Mouse (Mus musculus) mouse embryonic stem cell (cell line): ENCODE results near the gene Junb.

ENCODE experiments used
- in situ Hi-C, 2 experiments: fragments of 300-500 bp; cut with MboI; formaldehyde crosslinking; loops; 1 replicate in 1 of 2; 3 replicates in 1 of 2; pipeline ENCODE4 v1.14.3; 2019 to 2020; ENCODE audit warnings: low sequenced_read_pairs in 2 of 2, low pct_unique_long_range_greater_than_20kb in 1 of 2, mixed read lengths in 1 of 2; ENCODE audit not compliant: unreplicated experiment in 1 of 2

The Junb gene

GRCm38 (mm10) chr8:84990349-84990748 lies 11.8 kb upstream of the Junb start, which contains the start of gene Hook2:
Gene Hook2, plus strand, starts transcription at chr8:84990603.
- in situ Hi-C loops = no loop called here

DNA sequence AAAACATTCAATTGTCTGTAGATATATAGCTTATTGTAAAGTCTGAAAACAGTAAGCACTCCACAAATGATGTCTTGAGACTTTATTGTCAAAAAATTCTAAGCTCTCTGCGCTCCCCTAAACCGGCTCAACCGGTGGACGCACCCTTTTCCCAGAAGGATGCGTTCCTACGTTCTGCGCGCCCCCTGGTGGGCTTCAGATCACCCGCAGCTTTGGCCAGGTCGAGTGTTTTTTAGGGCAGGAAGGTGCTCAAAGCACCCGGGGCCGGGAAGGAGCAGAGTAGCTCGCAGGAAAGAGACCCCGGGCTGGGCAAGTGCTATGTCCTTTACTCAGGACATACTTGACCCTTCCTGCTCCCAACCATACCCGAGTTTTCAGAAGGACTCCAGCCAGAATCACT lies 11.3 kb upstream of the Junb start:
- in situ Hi-C loops = no loop called here

DNA sequence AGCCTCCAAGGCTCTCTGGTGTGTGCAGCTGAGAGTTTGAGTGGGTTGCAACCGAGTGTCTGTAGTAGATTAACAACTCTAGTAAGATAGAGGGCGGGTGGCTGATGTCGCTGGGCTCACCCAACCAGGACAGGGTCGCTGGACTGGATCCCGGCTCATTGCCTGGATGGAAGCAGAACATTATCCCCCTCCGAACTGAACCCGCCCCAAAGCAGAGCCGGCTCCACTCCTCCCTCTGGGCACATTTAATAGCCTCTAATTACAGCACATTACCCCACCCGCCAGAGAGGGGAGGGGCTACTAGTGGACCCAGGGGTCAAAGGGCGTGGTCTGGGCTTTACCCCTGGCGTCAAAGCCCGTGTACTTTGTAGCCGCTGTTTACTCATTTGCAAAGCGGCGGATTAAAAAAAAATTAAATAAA lies 10.8 kb upstream of the Junb start:
- in situ Hi-C loops = no loop called here

- in situ Hi-C loops = no loop called here
Measured at GRCm38 (mm10) chr8:84987903-84988302, 9.4 kb upstream of the Junb start.

DNA sequence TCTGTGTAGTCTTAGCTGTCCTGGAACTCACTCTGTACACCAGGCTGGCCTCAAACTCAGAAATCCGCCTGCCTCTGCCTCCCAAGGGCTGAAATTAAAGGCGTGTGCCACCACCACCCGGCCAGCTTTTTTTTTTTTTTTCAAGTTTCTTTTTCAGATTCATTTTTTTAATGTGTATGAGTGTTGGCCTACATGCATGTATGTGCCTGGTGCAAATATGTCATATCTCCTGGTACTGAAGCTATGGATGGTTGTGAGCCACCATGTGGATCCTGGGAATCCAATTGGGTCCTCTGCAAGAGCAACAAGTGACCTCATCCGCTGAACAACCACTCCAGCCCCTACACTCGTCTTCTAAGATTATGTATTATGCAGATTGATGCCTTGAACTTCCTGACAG lies 8.9 kb upstream of the Junb start:
- in situ Hi-C loops = no loop called here

DNA sequence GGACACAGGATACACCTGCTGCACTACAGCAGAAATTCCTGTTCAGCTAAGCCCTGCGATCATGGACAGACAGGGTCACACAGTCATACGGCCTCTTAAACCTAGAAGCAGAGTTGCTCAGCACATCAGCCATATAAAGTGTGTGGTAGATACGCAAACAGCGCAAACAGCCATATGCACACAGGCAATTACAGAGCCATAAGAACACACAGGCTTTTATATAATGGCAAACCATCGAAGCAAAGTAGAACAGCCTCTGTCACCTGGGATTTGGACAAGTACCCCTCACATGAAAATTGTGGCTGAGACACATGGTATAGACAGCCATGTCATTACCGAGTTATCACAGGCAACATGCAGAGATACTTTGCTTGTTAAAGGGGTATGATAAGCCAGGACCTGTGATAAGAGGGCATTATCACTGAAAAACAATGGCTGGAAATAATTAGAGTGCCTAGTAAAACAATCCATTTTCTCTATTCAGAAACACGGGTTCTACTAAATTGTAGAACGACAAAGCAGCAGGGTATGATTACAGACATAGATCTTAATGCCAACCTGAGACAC lies 7.9 kb upstream of the Junb start:
- in situ Hi-C loops = no loop called here

DNA sequence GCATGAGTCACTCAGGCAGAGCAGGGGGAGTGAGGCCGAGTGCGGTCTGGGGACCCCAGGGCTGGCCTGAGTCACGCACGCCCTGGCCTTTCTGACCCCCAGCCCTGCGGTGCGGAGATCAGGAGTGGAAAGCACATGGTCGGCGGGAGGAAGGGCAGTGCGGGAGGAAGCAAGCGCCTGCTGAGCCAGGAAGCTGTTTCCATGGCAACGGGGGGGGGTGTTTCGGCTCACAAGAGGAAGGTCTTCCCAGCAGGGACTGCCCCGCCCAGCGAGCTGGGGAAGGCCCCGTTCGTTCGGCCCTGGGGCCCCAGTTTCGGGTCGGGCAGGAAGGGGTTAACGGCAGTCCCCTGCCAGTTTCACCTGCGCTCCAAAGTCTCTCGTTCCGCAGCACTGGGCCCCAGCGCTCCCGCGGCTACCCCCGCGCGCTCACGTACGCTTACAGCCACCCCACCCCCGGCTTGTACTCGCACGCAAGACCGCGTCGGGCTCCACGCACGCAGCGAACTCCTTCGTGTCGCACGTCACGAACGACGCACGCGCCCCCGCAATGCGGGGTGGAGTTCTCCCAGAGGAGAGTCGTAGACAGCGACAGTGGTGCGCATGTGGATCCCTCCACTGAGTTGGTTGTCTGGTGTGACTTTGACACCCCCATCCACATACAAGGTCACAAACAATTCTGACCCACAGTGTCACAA lies 7.3 kb upstream of the Junb start:
- in situ Hi-C loops = no loop called here

DNA sequence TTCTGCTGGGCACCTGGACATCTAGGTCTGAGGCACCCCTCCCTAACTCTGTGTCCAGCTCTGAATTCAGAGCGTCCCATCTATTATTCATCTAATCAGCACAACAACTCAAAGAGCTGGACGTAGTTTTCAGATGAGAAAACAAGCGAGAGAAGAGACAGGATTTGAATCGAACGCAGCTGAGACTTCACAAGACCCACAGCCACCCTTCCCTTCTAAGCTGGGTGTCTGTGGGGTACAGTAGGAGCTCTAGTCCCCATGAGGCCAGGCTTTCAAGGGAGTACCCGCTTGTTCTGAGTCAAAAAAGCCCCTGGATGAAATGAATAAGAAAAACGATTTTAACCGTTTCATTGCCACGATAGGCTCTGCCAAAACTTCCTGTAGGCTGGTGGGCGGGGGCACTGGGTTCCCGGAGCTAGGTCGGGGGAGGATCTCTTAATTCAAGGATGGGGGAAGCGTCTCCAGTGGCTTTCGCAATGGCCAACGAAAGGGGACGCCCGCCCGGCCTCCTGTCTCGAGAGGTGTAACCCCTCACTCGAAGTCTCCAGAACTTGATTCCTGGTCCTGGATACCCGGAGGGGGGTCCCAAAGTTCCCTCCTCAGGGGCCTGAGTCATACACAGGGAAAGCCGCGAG lies 6.6 kb upstream of the Junb start:
- in situ Hi-C loops = no loop called here

DNA sequence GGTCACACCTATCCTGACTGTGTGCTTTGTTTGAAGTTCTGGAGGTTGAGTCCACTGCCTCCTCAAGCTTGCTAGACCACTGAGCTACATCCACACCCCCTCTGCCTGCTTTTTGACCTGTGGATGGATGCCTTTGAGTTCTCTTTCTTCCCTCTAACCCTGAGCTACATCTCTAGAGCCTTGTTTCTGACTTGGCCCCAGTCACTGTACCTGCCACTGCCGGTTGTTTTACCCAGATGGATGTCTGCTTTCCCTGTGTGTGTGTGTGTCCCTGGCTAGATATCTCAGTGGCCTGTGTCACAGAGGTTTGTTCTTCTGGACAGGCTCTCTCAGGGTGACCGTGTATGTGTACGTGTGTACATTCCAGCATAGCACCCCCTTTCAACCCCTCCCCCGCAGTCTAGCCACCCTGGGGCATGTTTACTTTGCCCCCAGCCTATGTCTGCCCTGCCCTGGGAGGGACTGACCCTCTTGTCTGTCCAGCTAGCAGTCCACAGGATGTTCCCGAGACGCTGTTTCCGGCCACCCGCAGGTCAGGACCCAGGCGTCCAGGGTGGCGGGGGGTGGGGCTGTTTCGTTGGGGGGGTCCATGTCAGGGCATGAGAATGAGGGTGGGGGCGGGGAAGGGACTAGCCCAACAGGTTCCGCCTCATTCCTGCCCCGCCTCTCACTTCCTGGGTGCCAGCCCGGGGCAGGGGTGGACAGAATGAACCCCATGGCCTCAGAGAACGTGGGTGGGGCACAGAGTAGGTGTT lies 6.0 kb upstream of the Junb start:
- in situ Hi-C loops = no loop called here

GRCm38 (mm10) chr8:84982499-84983011 lies 4.0 kb upstream of the Junb start:
- in situ Hi-C loops = no loop called here

GRCm38 (mm10) chr8:84981644-84982498 lies 3.4 kb upstream of the Junb start:
- in situ Hi-C loops = no loop called here

GRCm38 (mm10) chr8:84980622-84981358 lies 2.3 kb upstream of the Junb start:
- in situ Hi-C loops = no loop called here

DNA sequence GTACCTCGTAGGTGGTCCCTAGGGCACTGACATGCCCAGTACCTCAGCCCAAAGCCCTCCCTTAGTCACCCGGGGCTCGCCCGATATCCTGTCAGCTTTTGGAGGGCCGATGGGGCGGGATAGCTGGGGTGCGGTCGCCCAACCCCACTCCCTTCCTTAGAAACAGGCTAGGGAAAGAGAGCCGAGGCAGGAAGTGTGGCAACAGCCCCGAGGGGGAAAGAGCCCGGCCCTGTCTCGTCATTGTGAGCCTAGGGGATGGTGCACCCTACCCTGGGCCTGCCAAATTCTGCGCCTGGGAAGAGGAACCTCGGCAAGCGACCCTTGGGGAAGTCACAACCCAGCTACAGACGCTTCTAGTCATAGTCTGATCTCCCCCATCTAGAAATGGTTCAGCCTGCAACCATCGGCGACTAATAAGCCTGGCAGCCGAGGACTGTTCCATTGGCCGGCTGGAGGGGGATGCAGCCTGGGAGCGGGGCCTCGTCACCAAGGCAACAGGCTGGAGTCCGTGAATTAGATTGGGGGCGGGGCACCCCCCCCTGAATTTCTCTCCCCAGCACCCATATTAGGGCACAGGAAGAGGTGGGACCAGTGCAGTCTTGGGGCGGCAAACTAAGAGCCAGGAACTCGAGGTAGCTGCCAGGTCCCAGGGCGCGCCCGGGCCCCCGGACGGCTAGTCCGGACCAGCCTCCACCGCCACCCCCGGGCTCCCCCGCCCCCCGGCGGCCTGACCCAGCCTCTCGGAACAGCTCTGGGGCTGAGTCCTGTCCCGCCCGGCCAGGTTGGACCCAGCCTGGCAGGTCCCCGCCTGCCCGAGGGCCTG lies 1.3 kb upstream of the Junb start:
- in situ Hi-C loops = no loop called here

- in situ Hi-C loops = no loop called here
Measured at GRCm38 (mm10) chr8:84977435-84978247, 877 bp downstream of the Junb start.

GRCm38 (mm10) chr8:84976763-84977434 lies 1.6 kb downstream of the Junb start:
- in situ Hi-C loops = no loop called here
